ENCODE assay signal across 8 mouse cellular contexts in the genomic region with DNA sequence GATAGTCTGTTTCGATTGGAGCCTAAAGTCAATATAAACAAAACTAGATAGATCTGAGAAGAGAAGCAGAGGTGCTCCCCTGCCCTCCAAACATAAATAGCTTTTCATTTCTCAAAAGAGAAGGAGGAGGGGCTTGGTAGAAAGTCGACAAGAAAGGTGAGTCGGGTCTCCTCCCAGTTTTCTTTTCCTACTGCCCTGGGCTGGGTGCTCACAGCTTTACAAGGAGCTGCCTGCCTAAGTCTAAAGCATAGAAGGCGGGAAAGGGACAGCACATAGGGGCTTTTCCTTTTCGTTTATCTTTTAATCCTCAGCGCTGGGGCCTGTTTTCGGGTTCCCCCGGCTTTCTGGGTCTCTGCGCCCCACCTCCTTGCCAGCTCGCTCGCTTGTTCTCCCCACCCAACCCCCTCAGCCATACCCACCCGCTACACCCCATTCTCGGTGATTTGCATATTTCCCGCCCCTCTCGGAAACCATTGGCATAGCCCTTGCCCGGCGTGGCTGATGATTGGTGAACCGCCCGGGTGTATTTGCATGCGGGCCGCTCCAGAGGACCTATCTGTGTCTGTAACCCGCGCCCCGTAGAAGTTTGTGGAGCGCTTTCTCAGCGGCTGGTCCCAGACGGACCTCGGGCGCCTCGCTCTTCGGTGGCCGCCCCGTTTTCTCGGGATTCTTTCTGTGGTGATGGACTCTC. TPM values are rescaled to one million over a fixed set of nuclear protein-coding genes. Genes with fewer than 3 reads are reported as not detected.
DNase-seq lines count a peak whose midpoint lies in the region; ATAC-seq and TF ChIP-seq lines count a peak whose summit lies in the region.

A gene (plus strand): TSS at position 579 of the 691 bp plus-strand sequence.

- H3K9me3 ChIP-seq in G1E (replicated peaks): peaks cover 15% of the 10 kb centered on the region
- H3K9me3 ChIP-seq in lung, embryonic 15.5 days: no peaks in the 10 kb centered on the region

- H3K9ac ChIP-seq in lung, embryonic 15.5 days: peak within 1 kb of the TSS; percentile 58

- TF ChIP-seq POLR2A in olfactory bulb, adult 2 months (IDR thresholded peaks at IDR 0.05; ENCODE audit: insufficient read depth, low read depth, low read length): peak; percentile 55; the same call in 1 of the 2 replicates

- peaks cover 6% of the 10 kb centered on the region; the same call in 1 of the 2 replicates for H3K4me1 ChIP-seq in G1E (ENCODE audit: insufficient read depth, low read depth, low read length)
- H3K4me1 ChIP-seq in lung, embryonic 15.5 days: peaks cover 45% of the 10 kb centered on the region
- peaks cover 16% of the 10 kb centered on the region for H3K4me1 ChIP-seq in olfactory bulb, adult 2 months (ENCODE audit: control insufficient read depth, insufficient read depth, low read length)

- under 1% methylated on average over 34 of the region's 34 CpGs for WGBS in lung, embryonic 15.5 days
- under 1% methylated on average over 34 of the region's 34 CpGs for WGBS in olfactory bulb, adult 2 months

- ATAC-seq in G1E (ENCODE audit: extremely low read depth, insufficient number of reproducible peaks, low FRiP score, poor library complexity, severe bottlenecking): peak; percentile 15; the same call in 1 of the 2 replicates
- ATAC-seq in hematopoietic stem cell, adult 5-6 weeks (replicated peaks in 1 of 2; ENCODE audit: insufficient read depth in 1 of 2, low FRiP score in 2 of 2, low TSS enrichment in 1 of 2, low read depth in 1 of 2, poor library complexity in 2 of 2, severe bottlenecking in 2 of 2): peak; percentile 94 to 95
- ATAC-seq in lung, embryonic 15.5 days (ENCODE audit: borderline replicate concordance, extremely low read depth, low FRiP score, low TSS enrichment): peak; percentile 96

- DNase-seq in G1E (ENCODE audit: low spot score): no peak
- peak; percentile 80 for DNase-seq in cerebellum, adult 8-10 months
- DNase-seq in forelimb bud, embryonic 11.5 days (ENCODE audit: low read depth, low spot score): peak; percentile 95
- peak; percentile 71 for DNase-seq in layer of hippocampus, adult 9-10 months (ENCODE audit: low spot score)
- DNase-seq in thymus, adult 18-20 months: peak; percentile 94 to 96

- H3K27me3 ChIP-seq in G1E (ENCODE audit: insufficient read depth, low read length): peaks cover 36% of the 10 kb centered on the region
- H3K27me3 ChIP-seq in lung, embryonic 15.5 days: peaks cover 12% of the 10 kb centered on the region; the same call in 1 of the 2 replicates

- no peaks in the 10 kb centered on the region for H3K36me3 ChIP-seq in G1E (replicated peaks)
- H3K36me3 ChIP-seq in lung, embryonic 15.5 days: no peaks in the 10 kb centered on the region

- peak within 1 kb of the TSS; percentile 97 for H3K4me2 ChIP-seq in lung, embryonic 15.5 days

- H3K4me3 ChIP-seq in G1E (ENCODE audit: low read depth, low read length): peak within 1 kb of the TSS; percentile 38; the same call in 1 of the 2 replicates
- peak within 1 kb of the TSS; percentile 59 for H3K4me3 ChIP-seq in lung, embryonic 15.5 days
- H3K4me3 ChIP-seq in olfactory bulb, adult 2 months (ENCODE audit: insufficient read depth, low read depth, low read length): peak within 1 kb of the TSS; percentile 44

- H3K27ac ChIP-seq in lung, embryonic 15.5 days: peak within 1 kb of the TSS; percentile 85
- no peak within 1 kb of the TSS for H3K27ac ChIP-seq in olfactory bulb, adult 2 months (ENCODE audit: insufficient read depth, low read depth, low read length)

- no peak for TF ChIP-seq CTCF in G1E (IDR thresholded peaks at IDR 0.05; ENCODE audit: low read depth, low read length)
- no peak for TF ChIP-seq CTCF in olfactory bulb, adult 2 months (IDR thresholded peaks at IDR 0.05; ENCODE audit: insufficient read depth, low read depth, low read length)

RNA-seq across cellular contexts. Expression of the gene that starts here (rescaled TPM):
- not detected in 2 replicates for total RNA-seq in G1E (2014; fragmentation: Nextera tagmentation)
- total RNA-seq in G1E (2017): 0.05 TPM in 1 of 2 replicates, not detected in the other
- not detected in 2 replicates for polyA plus RNA-seq in G1E (2012)
- 2.5 and 4.1 TPM in 2 replicates for total RNA-seq in hematopoietic stem cell, adult 5-6 weeks (2017)
- polyA plus RNA-seq in lung, embryonic 15.5 days (2015; fragmentation: Nextera tagmentation; extraction: Ambion mirVana): 8.3 and 8.5 TPM in 2 replicates
- not detected in 2 replicates for polyA plus RNA-seq in olfactory bulb, adult 2 months (2012; ENCODE audit: insufficient read depth, insufficient read length, low replicate concordance, missing spikeins)

Comparison
In these comparisons a context has a peak if more than half of its experiments do, and no peak if none do; other contexts are left out.
1. Peak in ATAC-seq and H3K4me3 ChIP-seq in G1E; RNA of the gene not detected or under 1 TPM.
2. ATAC-seq: peak in every context shown above with its lines; median percentile 96 in lung, embryonic 15.5 days; 94 in hematopoietic stem cell, adult 5-6 weeks; 15 in G1E.